Mouse (Mus musculus) spleen, adult 2 months (tissue): ENCODE data around the gene Ccdc114.

Experiments used
- CTCF ChIP-seq: fragments of 200-500 bp; IDR thresholded peaks from 2 replicates; pipeline ENCODE4 v1.5.1; 2011; ENCODE audit warnings: mild to moderate bottlenecking, inconsistent platforms; ENCODE audit not compliant: insufficient read depth, insufficient read length, insufficient replicate concordance; ENCODE audit errors: extremely low read depth
- POLR2A ChIP-seq: fragments of 200-500 bp; IDR thresholded peaks from 2 replicates; pipeline ENCODE4 v1.6.1; 2011; ENCODE audit warnings: low read depth, low read length, inconsistent platforms

DNA sequence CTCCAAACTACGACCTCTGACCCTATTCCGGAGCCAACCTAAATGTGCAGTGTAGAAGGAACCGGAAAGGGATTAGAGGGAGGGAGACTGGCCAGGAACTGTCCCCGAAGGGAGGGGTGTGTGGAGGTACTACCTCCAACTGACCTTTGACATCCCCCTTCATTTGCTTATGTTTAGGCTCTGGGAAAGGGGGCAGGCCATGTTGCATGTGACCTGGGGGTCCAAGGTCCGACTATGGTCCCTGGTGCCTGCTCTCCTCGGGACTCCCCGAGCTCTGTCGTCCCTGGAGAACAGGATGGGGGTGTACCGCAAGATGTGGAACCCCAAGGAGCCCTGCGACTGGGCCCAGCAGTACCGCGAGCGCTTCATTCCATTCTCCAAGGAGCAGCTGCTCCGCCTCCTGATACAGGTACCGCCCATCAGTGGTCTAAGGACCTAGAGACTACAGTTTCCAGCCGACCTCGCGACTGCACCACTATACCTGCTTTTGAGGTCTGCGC, 26.6 kb upstream of the Ccdc114 start:
- TF ChIP-seq CTCF (no peak), POLR2A (no peak)
